Mouse (Mus musculus) naive thymus-derived CD4-positive, alpha-beta T cell, adult 2 months (primary cell): ENCODE measurements around the gene Cldn14.
A peak's percentile ranks its signal among the peaks of the same experiment; 100 is the strongest.

Experiments used
- DNase-seq: peaks from one replicate; pipeline ENCODE4 v3.0.0-alpha.2; 2011; ENCODE audit warnings: low read depth

Gene Cldn14

DNA sequence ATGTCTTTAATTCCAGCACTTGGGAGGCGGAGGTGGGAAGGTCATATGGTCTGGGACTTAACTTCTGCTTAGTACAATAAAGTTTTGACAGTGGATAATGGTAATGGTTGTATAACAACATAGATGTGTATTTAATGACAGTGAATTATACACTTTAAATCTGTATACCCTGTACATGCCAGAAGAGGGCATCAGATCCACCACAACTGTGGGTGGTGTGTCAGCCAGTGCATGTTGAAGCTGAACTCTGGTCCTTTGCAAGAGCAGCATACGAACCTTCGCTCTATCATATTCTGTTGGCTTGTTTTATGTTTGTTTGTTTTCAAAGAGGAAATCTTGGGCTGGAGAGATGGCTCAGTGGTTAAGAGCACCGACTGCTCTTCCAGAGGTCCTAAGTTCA is 61.2 kb downstream of the Cldn14 start:
- no peak for DNase-seq

DNA sequence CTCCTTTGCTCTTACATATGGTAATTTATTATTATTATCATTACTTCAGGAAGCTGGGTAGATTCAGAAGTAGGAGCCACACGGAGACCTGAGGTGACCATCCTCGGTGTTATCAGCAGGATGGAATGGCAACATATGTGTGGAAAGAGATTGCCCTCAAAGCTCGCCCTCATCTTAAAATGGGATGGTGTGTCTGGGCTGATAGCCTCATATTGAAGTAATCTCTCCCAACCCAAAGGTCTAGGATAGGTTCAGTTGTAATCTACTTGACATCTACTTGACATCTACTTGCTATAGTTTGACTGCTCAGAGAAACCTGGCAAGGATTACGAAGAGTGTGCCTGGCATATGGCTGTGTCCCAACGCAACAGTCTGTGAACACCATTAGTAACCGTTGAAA is 64.3 kb downstream of the Cldn14 start:
- no peak for DNase-seq

DNA sequence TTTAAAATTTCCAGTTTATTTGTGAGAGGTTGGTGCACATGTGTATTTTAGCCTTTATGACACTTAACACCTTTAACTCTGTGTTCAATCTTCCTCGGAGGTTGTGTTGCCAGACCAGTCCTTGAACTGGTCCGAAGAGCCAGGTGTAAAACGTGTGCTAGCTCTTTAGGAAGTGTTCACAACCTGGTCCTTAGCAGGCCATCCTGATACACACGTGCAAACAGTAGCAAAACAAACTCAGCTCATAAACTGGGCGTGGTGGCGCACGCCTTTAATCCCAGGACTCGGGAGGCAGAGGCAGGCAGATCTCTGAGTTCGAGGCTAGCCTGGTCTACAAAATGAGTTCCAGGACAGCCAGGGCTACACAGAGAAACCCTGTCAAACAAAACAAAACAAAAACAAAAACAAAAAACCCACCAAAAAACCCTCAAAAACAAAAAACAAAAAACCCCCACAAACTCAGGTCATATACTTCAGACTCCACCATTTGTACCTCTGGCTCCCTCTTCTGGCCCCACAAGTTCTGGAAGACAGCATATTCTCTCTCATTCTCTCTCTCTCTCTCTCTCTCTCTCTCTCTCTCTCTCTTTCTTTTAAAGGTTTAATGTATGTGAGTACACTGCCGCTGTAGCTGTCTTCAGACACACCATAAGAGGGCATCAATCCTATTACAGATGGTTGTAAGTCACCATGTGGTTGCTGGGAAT is 65.7 kb downstream of the Cldn14 start:
- DNase-seq, result no peak

DNA sequence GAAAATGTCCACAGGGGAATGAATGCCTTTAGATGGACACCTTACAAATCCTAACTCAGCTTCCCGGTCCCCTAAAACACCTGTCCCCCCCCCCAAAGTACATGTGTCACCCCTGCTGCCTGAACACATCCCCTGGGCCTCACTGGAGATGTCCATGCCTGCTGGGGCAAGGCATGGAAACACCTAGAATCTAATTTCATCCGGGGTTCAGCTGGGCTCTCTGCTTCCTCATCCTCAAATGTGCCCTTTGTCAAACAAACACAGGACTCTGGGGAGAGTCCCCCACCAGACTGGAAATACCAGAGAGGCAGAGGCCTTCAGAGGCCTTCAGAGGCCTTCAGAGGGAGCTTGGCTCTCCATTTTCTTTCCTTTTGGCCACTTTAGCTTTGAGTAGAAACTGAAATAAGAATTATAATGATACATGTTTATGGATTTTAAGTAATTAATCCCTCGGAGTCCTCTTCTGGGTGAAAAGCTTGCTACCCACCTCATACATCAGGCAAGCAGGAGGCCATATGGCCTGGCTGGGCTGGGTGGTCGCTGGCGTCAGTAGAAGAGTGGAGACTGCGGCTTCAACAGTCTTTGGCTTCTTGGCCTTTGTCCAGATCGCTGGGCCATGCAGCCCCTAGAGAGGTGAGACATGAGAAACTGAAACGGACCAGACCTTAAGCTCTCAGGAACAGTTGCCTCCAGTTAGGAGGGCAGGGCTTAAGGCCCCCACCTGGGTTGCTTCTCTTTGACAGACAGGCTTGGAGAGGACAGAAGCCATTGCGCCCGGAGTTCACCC is 66.7 kb downstream of the Cldn14 start:
- no peak for DNase-seq

DNA sequence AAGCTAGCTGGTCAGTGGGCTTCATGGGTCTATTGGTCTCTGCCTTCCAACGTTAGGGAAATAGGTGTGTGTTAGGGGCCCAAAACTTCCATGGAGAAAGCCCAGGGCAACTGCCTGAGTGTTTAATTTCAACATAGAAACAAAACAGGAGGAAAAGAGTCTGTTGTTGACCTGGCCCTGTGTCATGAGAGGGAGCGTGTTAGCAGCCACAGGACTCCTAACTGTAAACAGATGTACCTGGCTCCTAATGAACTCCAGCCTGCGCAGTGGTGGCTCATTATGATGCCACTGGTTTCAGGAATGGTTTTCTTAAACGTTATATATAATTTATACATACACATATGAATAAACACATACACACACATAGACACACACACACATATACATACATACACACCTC is 68.7 kb downstream of the Cldn14 start:
- no peak for DNase-seq

DNA sequence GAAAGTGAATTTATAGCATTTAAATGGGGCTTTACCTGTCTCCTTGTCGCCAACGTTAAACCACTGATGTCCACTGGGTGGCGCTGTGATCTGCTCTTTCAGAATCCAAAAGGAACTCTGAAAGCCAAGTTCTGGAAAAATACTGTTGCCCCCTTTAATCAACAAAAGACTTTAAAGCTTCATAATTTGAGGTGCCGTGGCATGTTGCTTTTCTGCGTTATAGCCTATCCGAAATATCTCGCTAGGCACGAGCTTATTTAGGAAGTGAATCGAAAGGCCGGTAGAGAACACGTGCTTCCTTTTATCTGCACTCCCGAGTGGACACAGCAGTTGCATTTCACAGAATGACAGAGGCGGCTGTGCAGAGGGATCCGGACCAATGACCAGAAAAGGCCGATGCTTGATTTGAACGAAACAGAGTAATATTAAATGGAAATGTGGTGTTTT is 70.2 kb downstream of the Cldn14 start:
- DNase-seq, result peak; percentile 81

DNA sequence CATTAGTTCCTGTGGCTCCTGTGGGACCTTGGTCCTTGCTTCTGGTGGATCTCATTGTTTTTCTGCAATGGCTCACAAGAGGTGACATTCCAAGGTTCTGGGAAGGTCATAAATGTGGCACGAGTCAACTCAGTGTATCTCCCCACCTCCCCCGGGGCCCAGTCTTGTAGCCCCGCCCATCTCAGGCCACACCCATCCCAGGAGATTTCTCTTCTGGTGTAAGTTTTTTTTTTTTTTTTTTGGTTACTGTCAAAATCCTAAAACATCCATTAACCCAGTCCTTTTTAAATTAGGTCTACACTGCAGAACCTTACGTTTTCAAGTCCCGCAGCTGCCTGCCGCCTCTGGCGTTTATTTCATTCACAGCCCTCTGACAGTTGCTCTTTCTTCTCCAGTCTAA is 73.6 kb downstream of the Cldn14 start:
- peak; percentile 62 for DNase-seq

DNA sequence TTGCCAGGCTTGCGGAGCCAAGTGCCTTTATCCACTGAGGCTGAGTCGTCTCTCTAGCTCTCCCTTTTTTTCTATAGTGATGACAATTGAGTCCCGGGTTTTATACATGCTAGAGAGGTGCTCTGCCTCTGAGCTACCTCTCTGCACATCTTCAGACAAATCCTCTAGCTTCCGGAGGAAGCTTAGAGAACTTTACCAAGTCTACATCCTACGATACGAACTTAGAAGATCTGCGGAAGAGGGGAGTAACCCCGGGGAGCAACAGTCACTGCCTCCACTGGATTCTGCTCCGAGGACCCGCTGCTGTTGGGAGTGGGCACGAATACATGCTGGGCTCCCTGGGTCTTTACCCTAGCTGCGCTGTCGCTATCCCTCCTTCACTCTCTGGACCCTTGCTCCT is 74.0 kb downstream of the Cldn14 start:
- peak; percentile 46 for DNase-seq

DNA sequence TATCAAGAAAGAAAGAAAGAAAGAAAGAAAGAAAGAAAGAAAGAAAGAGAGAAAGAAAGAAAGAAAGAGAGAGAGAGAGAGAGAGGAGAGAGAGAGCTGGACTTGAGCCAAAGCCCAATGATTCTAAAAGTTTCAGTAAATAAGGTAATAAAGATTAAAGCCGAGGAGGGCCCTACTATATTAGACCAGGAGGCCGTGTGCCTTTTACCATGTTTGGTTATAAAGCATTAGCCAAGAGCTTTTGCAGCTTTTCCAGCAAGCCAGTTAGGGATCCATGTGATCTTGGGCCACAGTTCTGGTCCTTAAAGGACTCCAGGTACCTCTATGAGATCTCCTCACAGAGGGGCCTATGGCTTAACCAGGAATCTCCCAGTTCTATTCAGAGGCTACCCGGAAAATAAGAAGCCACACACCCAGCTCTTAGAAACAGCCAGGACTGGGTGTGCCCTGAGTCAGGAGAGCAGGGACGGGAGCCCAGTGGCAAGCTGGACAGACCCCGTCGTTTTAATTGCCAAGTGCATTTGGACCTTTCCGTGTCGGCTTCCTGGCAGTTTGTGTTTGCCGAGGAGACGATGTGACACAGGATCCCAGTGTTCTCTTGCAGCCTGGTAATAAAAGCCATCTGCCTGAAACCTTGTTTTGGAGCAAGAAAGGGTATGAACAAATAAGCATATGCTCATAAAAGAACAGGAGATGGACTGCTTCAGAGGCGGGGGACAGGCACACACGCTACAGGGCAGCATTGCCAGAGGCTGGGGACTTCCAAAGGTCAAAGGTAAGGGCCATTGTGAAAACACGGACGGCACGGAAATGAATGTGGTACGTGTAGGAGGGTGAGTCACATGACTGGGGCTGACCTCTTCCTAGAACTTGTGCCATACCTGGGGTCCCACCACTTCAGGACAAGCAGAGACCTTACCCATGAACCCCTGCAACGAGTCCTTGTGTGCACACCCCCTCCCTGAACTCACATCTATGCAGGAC is 76.2 kb downstream of the Cldn14 start:
- no peak for DNase-seq

DNA sequence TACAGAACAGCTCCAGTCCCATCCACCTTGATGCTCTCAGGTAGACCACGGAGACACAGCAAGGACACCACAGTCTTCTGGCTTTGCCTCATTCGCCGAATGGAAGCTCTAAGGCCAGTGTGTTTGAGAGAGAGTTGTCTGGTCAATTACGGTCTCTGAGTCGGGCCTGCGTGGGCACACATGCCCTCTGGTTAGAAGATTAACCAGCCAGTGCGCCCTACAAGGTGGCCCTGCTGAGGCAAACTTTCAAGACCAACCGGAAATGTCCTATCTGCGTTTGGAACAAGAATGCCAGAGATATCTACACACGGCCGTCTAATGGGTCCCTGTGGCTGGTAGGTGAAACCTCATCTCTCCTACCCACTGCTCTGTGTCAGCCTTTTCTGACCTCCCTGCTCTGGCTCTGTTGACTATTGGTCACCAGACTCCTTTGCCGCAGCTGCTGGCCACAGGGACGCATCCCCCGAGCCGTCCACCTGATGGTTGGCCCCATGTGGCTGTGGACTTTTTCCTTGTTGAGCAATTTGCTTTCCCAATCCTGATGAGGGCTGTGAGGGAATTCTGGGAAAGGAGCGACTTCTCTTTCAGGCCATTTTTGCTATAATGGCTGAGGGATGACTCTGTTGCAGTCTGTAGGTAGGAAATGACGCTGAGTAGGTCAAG is 79.1 kb downstream of the Cldn14 start:
- DNase-seq, result no peak

DNA sequence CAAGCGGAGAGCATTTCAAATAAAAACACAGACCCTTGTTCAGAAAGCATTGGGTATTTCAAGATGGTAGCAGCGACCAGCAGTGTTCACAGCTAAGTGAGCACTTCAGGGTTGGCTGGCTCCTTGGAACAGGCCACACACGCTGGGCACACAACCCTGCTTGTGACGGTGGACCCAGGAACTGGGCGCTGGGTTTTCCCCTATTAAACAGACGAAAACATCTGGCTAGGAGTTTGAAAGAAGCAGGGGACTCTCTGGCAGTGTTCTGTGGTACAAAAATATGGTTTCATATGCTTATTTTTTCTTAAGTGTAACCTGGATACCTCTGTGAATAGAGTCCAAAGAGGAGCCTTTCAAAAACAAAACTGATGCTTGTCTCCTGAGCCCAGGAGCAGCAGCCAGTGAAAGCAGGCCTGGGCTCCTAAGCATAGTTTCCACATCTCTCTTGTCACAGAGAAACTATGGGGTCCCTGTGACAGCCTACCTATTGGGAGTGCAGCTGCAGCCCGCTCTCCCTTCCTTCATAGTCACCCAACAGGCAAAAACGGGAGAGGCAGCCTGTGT is 82.9 kb downstream of the Cldn14 start:
- DNase-seq, result no peak

DNA sequence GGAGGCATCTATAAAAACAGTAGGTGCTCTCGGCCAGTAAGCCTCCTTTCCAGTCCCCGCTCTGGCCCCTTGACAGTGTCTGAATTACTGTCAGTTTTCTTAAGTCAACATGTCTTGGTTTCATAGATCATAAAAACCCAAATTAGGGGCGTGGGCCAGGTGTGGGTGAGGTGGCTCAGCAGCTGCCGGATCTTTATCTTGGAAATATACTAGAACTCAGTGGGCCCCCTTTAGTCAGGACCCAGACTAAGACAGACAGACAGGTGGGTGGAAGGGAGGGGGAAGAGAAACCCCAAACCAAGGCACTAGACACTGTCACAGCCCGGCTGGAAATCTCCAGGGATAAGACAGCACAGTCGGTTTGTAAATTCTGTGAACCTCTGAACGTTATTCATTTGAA is 84.8 kb downstream of the Cldn14 start:
- DNase-seq, result no peak

DNA sequence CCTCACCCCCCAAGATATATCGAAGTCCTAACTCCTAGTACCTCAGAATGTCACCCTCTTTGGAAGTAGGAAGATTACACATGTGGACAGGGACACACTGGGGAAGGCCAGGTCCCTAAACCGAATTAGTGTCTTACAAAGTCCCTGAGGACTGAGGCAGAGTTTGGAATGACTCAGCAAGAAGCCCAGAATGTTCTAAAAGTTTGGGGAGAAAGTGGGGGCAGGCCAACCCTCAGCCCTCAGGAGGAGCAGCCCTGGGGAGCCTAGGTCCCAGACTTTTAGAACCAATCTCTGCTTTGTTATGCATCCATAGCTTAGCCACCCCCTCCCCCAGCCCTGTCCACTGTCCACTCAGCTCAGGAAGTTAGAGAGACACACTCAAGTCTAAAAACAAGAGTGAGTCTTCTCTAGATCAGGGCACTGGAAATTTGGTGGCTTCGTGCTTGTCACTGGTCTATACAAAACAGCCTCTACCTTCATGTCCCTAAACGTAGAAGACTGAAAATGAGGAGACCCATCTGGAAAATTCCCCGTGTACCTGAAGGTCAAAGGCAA is 85.7 kb downstream of the Cldn14 start:
- DNase-seq, result no peak

DNA sequence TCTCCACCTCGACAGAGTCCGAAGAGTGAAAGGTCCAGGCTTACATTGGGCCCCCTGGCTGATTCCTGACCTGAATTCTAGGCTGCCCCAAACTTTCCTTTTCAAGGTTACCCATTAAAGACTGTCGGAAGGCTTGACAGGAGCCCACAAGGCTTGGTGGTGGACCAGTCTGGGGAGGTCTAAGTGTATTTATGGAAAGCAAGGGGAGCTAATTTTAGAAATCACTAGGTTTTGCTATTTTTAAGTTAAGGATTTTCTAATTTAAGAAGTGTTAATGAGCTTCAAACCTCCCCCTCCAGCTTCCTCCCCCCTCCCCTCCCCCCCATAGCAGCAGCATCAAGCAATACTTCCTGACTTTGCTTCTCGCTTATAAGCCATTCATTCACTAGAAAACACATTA is 88.0 kb downstream of the Cldn14 start:
- DNase-seq, result peak; percentile 26

DNA sequence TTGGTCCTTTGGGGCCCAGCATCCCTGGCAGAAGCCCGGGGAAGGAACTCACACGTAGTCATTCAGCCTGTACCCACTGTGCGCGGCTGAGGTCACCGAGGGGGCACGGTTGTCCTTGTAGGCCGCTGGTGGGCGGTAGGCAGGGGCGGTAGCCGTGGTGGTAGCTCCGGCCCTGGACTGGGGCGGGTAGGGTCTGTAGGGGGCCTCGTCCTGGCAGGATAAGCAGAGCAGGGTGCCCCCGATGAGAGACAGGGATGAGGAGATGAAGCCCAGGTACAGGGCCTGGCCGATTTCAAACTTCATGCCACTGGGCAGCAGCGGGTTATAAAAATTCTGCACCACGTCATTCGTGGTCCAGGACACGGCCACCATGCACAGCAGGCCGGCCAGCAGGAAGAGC is 89.4 kb downstream of the Cldn14 start:
- no peak for DNase-seq

DNA sequence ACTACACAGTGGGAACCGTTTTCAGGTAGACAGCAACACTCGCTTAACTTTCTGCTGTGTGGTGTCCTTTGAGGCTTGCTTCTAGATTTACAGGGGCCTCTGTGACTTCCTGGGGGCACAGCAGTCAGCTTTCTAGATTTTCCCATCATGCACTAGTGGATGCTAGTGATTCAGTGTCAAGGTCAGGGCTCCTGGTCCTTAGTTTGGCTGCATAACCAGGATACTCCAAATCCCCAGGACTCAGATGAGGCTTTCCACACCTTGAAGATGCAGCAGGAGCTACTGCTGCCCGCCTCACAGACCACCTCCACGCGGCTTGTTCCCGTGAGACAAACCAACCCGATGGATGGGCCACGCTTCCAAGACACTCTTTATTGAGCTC is 90.0 kb downstream of the Cldn14 start:
- DNase-seq, result no peak

DNA sequence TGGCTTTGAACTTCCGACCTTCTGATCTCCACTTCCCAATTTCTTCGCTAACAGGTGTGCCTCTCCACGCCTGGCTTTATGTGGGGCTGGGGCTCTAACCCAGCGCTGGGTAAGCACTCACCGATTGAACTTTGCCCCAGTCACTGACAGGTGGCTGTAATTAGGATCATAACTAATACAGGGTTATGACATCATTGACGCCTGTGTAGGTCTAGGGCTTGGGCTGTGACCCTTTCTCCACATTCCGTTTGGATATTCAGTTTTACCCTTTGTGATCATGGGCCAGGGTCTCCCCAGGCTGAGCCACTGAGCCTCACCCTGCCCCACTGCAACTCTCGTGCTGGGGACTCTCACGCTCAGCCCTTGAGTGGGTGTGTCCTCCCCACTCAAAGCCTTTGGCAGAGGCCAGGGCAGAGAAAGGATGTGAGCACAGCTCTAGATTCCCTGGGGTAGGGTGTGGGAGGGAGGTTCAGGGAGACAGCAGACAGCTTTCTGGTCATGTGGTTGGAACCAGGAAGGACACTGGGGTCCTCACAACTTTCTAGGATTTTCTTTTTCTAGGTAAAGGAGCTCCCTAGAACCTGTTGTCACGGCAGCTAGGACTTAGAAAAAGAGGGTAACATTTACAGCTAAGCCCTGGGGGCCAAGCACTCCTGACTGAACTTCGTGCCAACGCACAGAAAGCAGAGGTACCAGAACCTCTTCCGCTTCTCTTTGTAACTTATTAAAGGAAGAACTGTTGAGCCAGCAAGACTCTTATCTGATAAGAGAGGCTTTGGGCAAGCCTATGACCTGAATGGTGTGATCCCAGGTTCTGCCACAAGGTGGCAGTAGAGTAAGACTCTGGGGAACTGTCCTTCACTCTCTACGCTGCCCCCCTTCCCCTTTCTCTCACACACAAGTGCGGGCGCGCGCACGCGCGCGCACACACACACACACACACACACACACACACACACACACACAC is 90.6 kb downstream of the Cldn14 start:
- DNase-seq, result peak; percentile 93

DNA sequence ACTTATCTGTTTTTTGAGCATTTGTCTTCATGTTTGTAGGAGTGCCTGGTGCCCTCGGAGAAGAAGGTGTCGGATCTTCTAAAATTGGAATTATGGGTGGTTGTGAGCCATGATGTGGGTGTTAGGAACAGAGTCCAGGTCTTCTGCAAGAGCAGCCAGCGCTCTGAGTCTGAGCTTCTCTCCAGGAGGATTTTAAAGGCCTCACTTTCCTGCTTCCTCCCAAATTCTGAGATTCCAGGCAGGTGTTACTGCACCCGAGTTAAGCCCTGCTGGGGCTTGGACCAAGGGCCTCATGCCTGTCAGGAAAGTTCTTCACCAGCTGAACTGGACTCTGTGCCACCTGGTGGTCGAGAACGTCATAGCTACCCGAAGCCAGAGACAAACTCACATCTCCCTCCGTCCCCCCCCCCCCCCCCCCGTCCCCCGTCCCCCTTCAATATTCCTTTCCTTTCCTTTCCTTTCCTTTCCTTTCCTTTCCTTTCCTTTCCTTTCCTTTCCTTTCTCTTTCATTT is 93.2 kb downstream of the Cldn14 start:
- peak; percentile 77 for DNase-seq

DNA sequence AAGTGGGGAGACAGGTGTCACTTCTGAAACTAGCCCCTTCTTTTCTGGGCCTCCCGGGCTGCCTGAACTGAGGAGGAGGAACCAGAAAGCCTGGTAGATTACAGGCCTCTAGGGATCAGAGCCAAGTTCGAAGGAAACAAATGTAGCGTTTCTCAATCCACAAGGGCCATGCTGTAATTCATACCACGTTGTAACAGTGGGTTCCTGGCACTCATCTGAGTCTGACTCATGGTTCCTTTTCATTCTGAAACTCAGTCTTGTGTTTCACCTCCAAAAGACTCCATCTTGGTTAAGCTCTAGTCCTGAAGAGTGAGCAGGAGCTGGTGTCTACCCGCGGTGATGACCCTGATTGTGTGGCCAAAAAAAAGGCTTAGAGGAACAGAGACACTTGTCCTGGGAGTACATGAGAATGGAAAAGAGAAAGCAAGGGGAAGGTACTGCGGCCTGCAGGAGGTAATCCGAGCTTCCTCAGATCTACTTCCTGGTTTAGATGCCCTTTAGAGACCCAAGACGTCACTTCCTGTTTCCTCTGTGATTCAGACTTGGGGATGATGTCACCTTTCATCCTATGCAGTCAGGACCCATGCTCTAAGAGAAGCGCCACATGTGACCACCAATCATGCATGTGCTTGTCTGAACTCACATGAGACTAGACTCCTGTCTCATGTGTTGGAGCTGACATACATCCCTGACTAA is 94.6 kb downstream of the Cldn14 start:
- DNase-seq, result peak; percentile 82
